Mouse (Mus musculus) C2C12 (cell line): ENCODE data around the gene Optn. TPM values are rescaled to one million over a fixed set of nuclear protein-coding genes. Genes with fewer than 3 reads are reported as not detected.

ENCODE experiments used
- H3K27me3 ChIP-seq: one replicate; pipeline ENCODE4 v1.6.1; 2011; ENCODE audit not compliant: control insufficient read depth, insufficient read depth, insufficient read length
- H3K36me3 ChIP-seq: one replicate; pipeline ENCODE4 v1.6.1; 2011; ENCODE audit not compliant: control insufficient read depth, insufficient read depth
- H3K4me3 ChIP-seq: one replicate; pipeline ENCODE4 v1.5.1; 2011; ENCODE audit warnings: mild to moderate bottlenecking, control low read depth; ENCODE audit not compliant: poor library complexity, insufficient read depth, severe bottlenecking
- H3K79me2 ChIP-seq: one replicate; pipeline ENCODE4 v1.6.1; 2011; ENCODE audit not compliant: control insufficient read depth, insufficient read depth
- H3K79me3 ChIP-seq: one replicate; pipeline ENCODE4 v1.6.1; 2011; ENCODE audit warnings: low read depth, control low read depth
- H3ac ChIP-seq: one replicate; pipeline ENCODE3; 2011; ENCODE audit warnings: low read depth; ENCODE audit not compliant: control insufficient read depth, insufficient read length
- CEBPB ChIP-seq: IDR thresholded peaks from one replicate; pipeline ENCODE4 v1.6.1; 2011; ENCODE audit warnings: low read depth, mild to moderate bottlenecking, control low read depth, moderate library complexity
- CTCF ChIP-seq: IDR thresholded peaks from one replicate; pipeline ENCODE4 v1.5.1; 2011; ENCODE audit not compliant: control insufficient read depth, insufficient read depth, insufficient read length
- FOSL1 ChIP-seq: IDR thresholded peaks from one replicate; pipeline ENCODE4 v1.8.0; 2011; ENCODE audit warnings: mild to moderate bottlenecking, low read length; ENCODE audit not compliant: poor library complexity, insufficient read depth, severe bottlenecking
- MAX ChIP-seq: IDR thresholded peaks from one replicate; pipeline ENCODE4 v1.6.1; 2011; ENCODE audit warnings: mild to moderate bottlenecking, control low read depth
- MYOD1 ChIP-seq: IDR thresholded peaks from one replicate; pipeline ENCODE4 v1.6.1; 2011; ENCODE audit warnings: low read depth; ENCODE audit not compliant: control insufficient read depth, insufficient read length
- MYOG ChIP-seq: IDR thresholded peaks from one replicate; pipeline ENCODE4 v1.6.1; 2011; ENCODE audit not compliant: control insufficient read depth, insufficient read length; ENCODE audit errors: extremely low read depth
- USF1 ChIP-seq: IDR thresholded peaks from one replicate; pipeline ENCODE4 v1.6.1; 2011; ENCODE audit warnings: low read depth, mild to moderate bottlenecking, control low read depth, moderate library complexity
- polyA plus RNA-seq: library from polyadenylated mRNA; unstranded; fragments of >200 nt; fragmentation: generic; extraction: Trizol; gene quantifications from one replicate; pipeline ENCODE4 v1.2.1, GENCODE M21; 2012; ENCODE audit warnings: missing spikeins

The Optn gene
- polyA plus RNA-seq, 1 experiment, result 7.4 TPM

DNA sequence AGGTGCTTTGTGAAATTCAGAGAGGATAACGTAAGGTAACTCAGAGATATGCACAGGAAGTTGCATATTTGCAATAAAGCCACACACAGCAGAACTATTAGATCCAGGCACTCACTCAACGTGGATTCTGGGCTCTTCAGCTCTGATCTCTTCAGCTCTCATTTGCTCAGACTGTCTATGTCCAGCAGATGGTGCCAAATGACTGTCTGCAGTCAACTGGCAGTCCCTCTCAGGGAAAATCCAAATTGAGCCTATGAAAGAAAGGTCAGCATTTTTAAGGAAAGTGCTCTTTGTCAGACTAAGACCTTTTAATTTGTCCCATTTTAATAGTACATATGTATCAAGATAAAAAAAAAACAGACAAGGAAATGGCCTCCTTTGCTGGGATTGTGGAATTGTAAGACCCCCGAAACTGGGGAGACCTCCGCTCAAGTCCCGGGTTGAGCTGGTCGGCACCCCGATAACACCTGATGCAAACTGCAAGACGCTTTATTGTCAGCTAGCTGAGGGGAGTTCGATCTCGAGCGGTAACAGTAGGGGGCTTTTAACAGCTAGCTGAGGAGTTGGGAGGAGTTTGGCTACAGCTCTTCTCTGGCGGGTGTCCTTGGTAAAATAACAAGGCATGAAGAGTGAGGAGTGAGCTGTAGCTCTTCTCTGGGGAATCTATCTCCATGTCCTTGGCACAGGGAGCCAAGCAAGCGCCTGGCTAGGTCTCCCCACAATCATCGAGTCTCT lies 16.4 kb upstream of the Optn start:
- H3K36me3 ChIP-seq, result no peaks in the 10 kb centered on the region

DNA sequence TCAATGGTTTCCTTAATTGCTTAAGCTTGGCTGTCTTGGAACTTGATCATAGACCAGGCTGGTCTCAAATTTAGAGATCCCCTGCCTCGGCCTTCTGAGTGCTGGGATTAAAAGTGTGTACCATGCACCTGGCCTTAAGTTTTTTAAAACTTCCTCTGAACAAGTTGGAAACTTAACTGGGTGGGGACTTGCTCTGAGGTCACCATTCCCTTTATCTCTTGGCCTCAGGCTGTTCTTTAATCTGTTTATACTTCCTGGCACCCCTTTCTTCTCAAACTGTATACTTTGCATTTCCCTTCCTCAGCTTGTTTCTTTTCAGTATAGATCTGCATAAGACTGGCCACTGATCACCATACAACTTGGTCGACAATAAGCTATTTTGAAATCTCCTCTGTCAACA lies 14.1 kb upstream of the Optn start:
- TF ChIP-seq MAX (no peak), USF1 (no peak), FOSL1 (no peak)

More for the DNA sequence above, 16.4 kb upstream of the Optn start:
- Histone ChIP-seq H3ac (no peak overlapping the region), H3K27me3 (no peaks in the 10 kb centered on the region), H3K4me3 (no peak overlapping the region), H3K79me2 (no peaks in the 10 kb centered on the region), H3K79me3 (no peaks in the 10 kb centered on the region)
- no peak for TF ChIP-seq MYOD1
- peak; percentile 39 for TF ChIP-seq CTCF

DNA sequence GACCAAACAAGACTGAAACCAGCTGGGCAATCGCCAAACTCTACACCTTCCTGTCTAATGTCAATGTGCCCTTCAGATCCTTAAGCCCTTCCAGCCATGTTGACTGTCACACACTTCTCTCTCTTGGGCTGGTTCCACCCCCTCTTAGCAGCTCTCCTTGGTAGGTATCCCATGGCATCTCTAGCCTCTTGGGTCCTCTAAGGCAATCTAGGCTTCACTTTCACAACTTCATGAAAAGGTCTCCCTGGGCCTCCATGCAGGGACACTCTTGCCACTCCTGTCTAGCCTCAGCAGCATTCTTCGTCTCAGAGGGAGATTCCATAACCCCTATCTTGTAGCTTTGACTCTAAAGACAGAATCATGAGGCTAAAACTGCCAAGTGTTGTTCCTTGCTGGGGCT lies 13.6 kb upstream of the Optn start:
- Histone ChIP-seq H3K79me2 (no peaks in the 10 kb centered on the region), H3K79me3 (no peaks in the 10 kb centered on the region), H3K4me3 (no peak overlapping the region), H3K27me3 (no peaks in the 10 kb centered on the region), H3ac (no peak overlapping the region), H3K36me3 (no peaks in the 10 kb centered on the region)
- TF ChIP-seq CEBPB (no peak), USF1 (no peak), FOSL1 (no peak), MYOD1 (no peak), MYOG (no peak), MAX (no peak), CTCF (no peak)

More for the DNA sequence above, 14.1 kb upstream of the Optn start:
- Histone ChIP-seq H3K27me3 (no peaks in the 10 kb centered on the region), H3K36me3 (no peaks in the 10 kb centered on the region), H3K79me2 (no peaks in the 10 kb centered on the region), H3K4me3 (no peak overlapping the region), H3ac (no peak overlapping the region), H3K79me3 (no peaks in the 10 kb centered on the region)

DNA sequence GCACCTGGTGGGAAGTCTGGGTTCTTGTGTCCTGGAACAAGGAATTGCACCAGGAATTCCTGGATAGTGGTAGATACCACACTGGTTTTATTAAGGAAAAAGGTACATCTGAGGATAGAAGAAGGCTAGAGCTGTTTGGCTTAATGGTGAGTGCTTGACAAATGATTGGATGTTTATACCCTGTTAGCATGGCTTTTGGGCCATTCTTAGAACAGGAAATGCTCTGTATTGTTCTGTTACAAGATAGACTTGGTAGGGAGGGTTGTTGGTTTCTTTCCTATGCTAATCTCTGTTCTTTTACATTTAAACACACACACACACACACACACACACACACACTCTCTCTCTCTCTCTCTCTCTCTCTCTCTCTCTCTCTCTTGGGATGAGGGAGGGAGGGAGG lies 12.0 kb upstream of the Optn start:
- Histone ChIP-seq H3ac (no peak overlapping the region), H3K36me3 (no peaks in the 10 kb centered on the region), H3K79me2 (no peaks in the 10 kb centered on the region), H3K4me3 (no peak overlapping the region), H3K27me3 (no peaks in the 10 kb centered on the region), H3K79me3 (no peaks in the 10 kb centered on the region)
- TF ChIP-seq MYOD1 (no peak), USF1 (no peak)

- Histone ChIP-seq H3K27me3 (no peaks in the 10 kb centered on the region), H3K79me3 (no peaks in the 10 kb centered on the region), H3K36me3 (no peaks in the 10 kb centered on the region), H3K79me2 (no peaks in the 10 kb centered on the region), H3K4me3 (no peak overlapping the region), H3ac (no peak overlapping the region)
- no peak for TF ChIP-seq CEBPB
- TF ChIP-seq MAX, result no peak
Measured at GRCm38 (mm10) chr2:5075432-5075831, 11.6 kb upstream of the Optn start.

- Histone ChIP-seq H3K79me3 (no peaks in the 10 kb centered on the region), H3K79me2 (no peaks in the 10 kb centered on the region), H3K36me3 (no peaks in the 10 kb centered on the region), H3K4me3 (no peak overlapping the region), H3K27me3 (no peaks in the 10 kb centered on the region), H3ac (no peak overlapping the region)
- TF ChIP-seq MYOG (no peak), CTCF (no peak), FOSL1 (no peak), MAX (no peak), USF1 (no peak), CEBPB (no peak), MYOD1 (no peak)
Measured at GRCm38 (mm10) chr2:5073785-5074184, 9.9 kb upstream of the Optn start.
